Mouse (Mus musculus) stomach, embryonic 14.5 days (tissue): Measurements from ENCODE around the gene Ppp6c. TPM values are rescaled to one million over a fixed set of nuclear protein-coding genes. Genes with fewer than 3 reads are reported as not detected.
"Not testable (repeated sequence)": the region's sequence is repeated elsewhere in the genome, so short reads cannot be mapped to it uniquely, and the experiment has no call there.

Experiments
- ATAC-seq: fragments of 200-750 bp; cut with Nextera tagmentation; 2 replicates; pipeline ENCODE4 v1.8.0; 2017; ENCODE audit warnings: low read depth, moderate TSS enrichment; ENCODE audit not compliant: insufficient number of reproducible peaks, insufficient read depth, low FRiP score
- H3K27ac ChIP-seq: fragments of 300-500 bp; sonication (generic); 2 replicates; pipeline ENCODE4 v1.5.1; 2014; ENCODE audit warnings: mild to moderate bottlenecking, low read length, moderate library complexity, mixed read lengths
- H3K27me3 ChIP-seq: fragments of 300-500 bp; sonication (generic); 2 replicates; pipeline ENCODE4 v1.6.1; 2014; ENCODE audit warnings: low read length, control low read depth, mixed read lengths; ENCODE audit not compliant: control insufficient read depth, insufficient read depth
- H3K36me3 ChIP-seq: fragments of 300-500 bp; sonication (generic); 2 replicates; pipeline ENCODE4 v1.6.1; 2014; ENCODE audit warnings: mild to moderate bottlenecking, control low read depth, low read length, moderate library complexity, mixed read lengths; ENCODE audit not compliant: control insufficient read depth, insufficient read depth
- H3K4me1 ChIP-seq: fragments of 300-500 bp; sonication (generic); 2 replicates; pipeline ENCODE4 v1.6.1; 2014; ENCODE audit warnings: low read length, control low read depth, mixed read lengths; ENCODE audit not compliant: control insufficient read depth, insufficient read depth
- H3K4me2 ChIP-seq: fragments of 300-500 bp; sonication (generic); replicated peaks from 2 replicates; pipeline ENCODE4 v1.6.1; 2014; ENCODE audit warnings: low read depth, low read length, control low read depth
- H3K4me3 ChIP-seq: fragments of 300-500 bp; sonication (generic); 2 replicates; pipeline ENCODE4 v1.5.1; 2014; ENCODE audit warnings: low read depth, low read length, control low read depth
- H3K9ac ChIP-seq: fragments of 300-500 bp; sonication (generic); replicated peaks from 2 replicates; pipeline ENCODE4 v1.6.1; 2014; ENCODE audit warnings: low read depth, mild to moderate bottlenecking, control low read depth, low read length, moderate library complexity, mixed read lengths
- H3K9me3 ChIP-seq: fragments of 300-500 bp; sonication (generic); 2 replicates; pipeline ENCODE4 v1.6.1; 2016; ENCODE audit warnings: low read depth, low read length, control low read depth; ENCODE audit not compliant: control insufficient read depth
- WGBS: fragments of 180-500 bp; shearing (Covaris S2); extraction: QIAGEN DNeasy Blood & Tissue Kit; methylation state at CpG from one replicate; pipeline ENCODE4 v1.1.7; 2014; 5-methylcytosine and 5-hydroxymethylcytosine counted together
- polyA plus RNA-seq: library from polyadenylated mRNA; unstranded; fragments of >200 nt; fragmentation: Nextera tagmentation; extraction: Ambion mirVana; gene quantifications from 2 replicates; pipeline ENCODE4 v1.2.1, GENCODE M21; 2014

Gene Ppp6c
- polyA plus RNA-seq = 70.4 and 82.7 TPM in 2 replicates

GRCm38 (mm10) chr2:39226019-39226640 is at the start of gene Ppp6c:
Gene Ppp6c (minus strand): TSS chr2:39226451.
- no peaks in the 10 kb centered on the region for H3K36me3 ChIP-seq
- peak within 1 kb of the TSS; percentile 93 for H3K27ac ChIP-seq
- no peaks in the 10 kb centered on the region for H3K27me3 ChIP-seq
- H3K9me3 ChIP-seq = no peaks in the 10 kb centered on the region
- H3K4me2 ChIP-seq = peak within 1 kb of the TSS; percentile 59
- peaks cover 7% of the 10 kb centered on the region; the same call in 1 of the 2 replicates for H3K4me1 ChIP-seq
- WGBS = under 1% methylated on average over 52 of the region's 56 CpGs
- peak; percentile 98 for ATAC-seq
- H3K4me3 ChIP-seq = peak within 1 kb of the TSS; percentile 68
- H3K9ac ChIP-seq = peak within 1 kb of the TSS; percentile 82

GRCm38 (mm10) chr2:39268357-39268756 is 42.1 kb upstream of the Ppp6c start:
- no peaks in the 10 kb centered on the region for H3K36me3 ChIP-seq
- H3K27ac ChIP-seq = no peak overlapping the region
- H3K4me2 ChIP-seq = no peak overlapping the region
- no peak overlapping the region for H3K4me3 ChIP-seq
- no peak for ATAC-seq
- no peaks in the 10 kb centered on the region for H3K9me3 ChIP-seq
- 46% methylated on average over 3 of the region's 3 CpGs for WGBS
- no peaks in the 10 kb centered on the region for H3K27me3 ChIP-seq
- H3K9ac ChIP-seq = no peak overlapping the region
- no peaks in the 10 kb centered on the region for H3K4me1 ChIP-seq

GRCm38 (mm10) chr2:39252275-39252674 is 26.0 kb upstream of the Ppp6c start:
- not testable (repeated sequence) for H3K9me3 ChIP-seq, H3K4me1 ChIP-seq, H3K36me3 ChIP-seq, H3K9ac ChIP-seq, ATAC-seq, H3K4me3 ChIP-seq, H3K4me2 ChIP-seq, H3K27me3 ChIP-seq, H3K27ac ChIP-seq
- WGBS = 92% methylated on average over 11 of the region's 11 CpGs

- H3K4me1 ChIP-seq, H3K4me2 ChIP-seq, H3K27ac ChIP-seq, H3K27me3 ChIP-seq, ATAC-seq, H3K36me3 ChIP-seq, H3K9me3 ChIP-seq, H3K9ac ChIP-seq, H3K4me3 ChIP-seq: not testable (repeated sequence)
- 76% methylated on average over 10 of the region's 11 CpGs for WGBS
Observed at GRCm38 (mm10) chr2:39246862-39247261, 20.6 kb upstream of the Ppp6c start.

GRCm38 (mm10) chr2:39226731-39227130 is 480 bp upstream of the Ppp6c start:
- Histone ChIP-seq H3K4me1 (peaks cover 7% of the 10 kb centered on the region; the same call in 1 of the 2 replicates), H3K4me3 (peak overlapping the region; percentile 68), H3K27me3 (no peaks in the 10 kb centered on the region), H3K27ac (peak overlapping the region; percentile 49; the same call in 1 of the 2 replicates), H3K36me3 (no peaks in the 10 kb centered on the region), H3K9me3 (no peaks in the 10 kb centered on the region), H3K9ac (no peak overlapping the region), H3K4me2 (peak overlapping the region; percentile 48)
- no peak for ATAC-seq
- WGBS = 30% methylated on average over 3 of the region's 3 CpGs

GRCm38 (mm10) chr2:39225331-39226018 is 776 bp downstream of the Ppp6c start:
- peak overlapping the region; percentile 82 for H3K9ac ChIP-seq
- H3K27ac ChIP-seq = peak overlapping the region; percentile 93
- not testable (repeated sequence) for H3K27me3 ChIP-seq, H3K36me3 ChIP-seq, H3K9me3 ChIP-seq, H3K4me1 ChIP-seq
- peak; percentile 43; the same call in 1 of the 2 replicates for ATAC-seq
- H3K4me2 ChIP-seq = peak overlapping the region; percentile 59
- WGBS = 3% methylated on average over 29 of the region's 36 CpGs
- peak overlapping the region; percentile 68 for H3K4me3 ChIP-seq

- H3K27me3 ChIP-seq = no peaks in the 10 kb centered on the region
- no peaks in the 10 kb centered on the region for H3K36me3 ChIP-seq
- peaks cover 7% of the 10 kb centered on the region; the same call in 1 of the 2 replicates for H3K4me1 ChIP-seq
- peak overlapping the region; percentile 68; the same call in 1 of the 2 replicates for H3K4me3 ChIP-seq
- no peak overlapping the region for H3K27ac ChIP-seq
- ATAC-seq = no peak
- peak overlapping the region; percentile 59 for H3K4me2 ChIP-seq
- no peaks in the 10 kb centered on the region for H3K9me3 ChIP-seq
- H3K9ac ChIP-seq = no peak overlapping the region
Observed at GRCm38 (mm10) chr2:39224621-39225020, 1.6 kb downstream of the Ppp6c start.

GRCm38 (mm10) chr2:39220010-39220409 is 6.2 kb downstream of the Ppp6c start:
- peaks cover 7% of the 10 kb centered on the region; the same call in 1 of the 2 replicates for H3K4me1 ChIP-seq
- no peak overlapping the region for H3K4me3 ChIP-seq
- H3K36me3 ChIP-seq = no peaks in the 10 kb centered on the region
- no peak overlapping the region for H3K9ac ChIP-seq
- no peaks in the 10 kb centered on the region for H3K27me3 ChIP-seq
- no peaks in the 10 kb centered on the region for H3K9me3 ChIP-seq
- H3K27ac ChIP-seq = no peak overlapping the region
- H3K4me2 ChIP-seq = no peak overlapping the region
- 97% methylated on average over 6 of the region's 6 CpGs for WGBS
- no peak for ATAC-seq
